Mouse (Mus musculus): ENCODE results near the gene Lgalsl.

DNA sequence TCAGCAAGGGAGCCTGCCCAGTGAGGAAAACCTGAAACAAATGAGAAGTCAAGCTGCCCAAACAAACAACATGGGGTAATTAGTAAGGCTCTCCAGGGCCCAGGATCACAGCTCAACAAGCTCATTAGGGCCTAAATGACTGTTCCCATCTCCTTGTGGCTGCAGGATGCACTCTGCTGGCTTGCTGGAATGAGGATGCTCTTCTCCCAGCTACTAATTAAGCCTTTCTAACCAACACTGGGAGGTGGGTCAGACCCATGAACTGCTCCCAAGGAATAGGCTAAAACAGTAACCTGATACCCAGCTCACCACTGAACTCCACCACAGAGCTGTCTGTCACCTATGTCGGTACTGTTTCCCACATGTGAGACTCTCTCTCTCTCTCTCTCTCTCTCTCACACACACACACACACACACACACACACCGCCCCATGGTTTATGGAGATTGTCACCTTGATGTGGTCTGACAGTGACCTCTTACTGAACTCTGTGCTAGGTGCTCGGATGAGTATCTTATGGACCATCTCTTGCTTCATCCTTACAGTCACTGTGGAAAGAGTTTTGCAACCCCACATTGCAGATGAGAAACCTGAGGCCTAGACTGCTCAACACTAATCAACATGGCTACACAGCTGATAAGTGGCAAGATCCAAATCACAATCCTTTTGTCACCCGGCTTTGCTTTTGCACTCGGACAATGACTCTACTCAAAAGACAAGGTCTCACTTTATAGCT lies 18.5 kb downstream of the Lgalsl start:
- TF ChIP-seq CHD2 (IDR thresholded peaks at IDR 0.05; ENCODE audit: low read depth, low read length): no peak
- TF ChIP-seq MAFK (IDR thresholded peaks at IDR 0.05; ENCODE audit: insufficient read depth, low read depth, low read length): no peak
- no peak for TF ChIP-seq HCFC1 (IDR thresholded peaks at IDR 0.05; ENCODE audit: borderline replicate concordance, insufficient read depth, low read length)
- TF ChIP-seq ZNF384 (IDR thresholded peaks at IDR 0.05; ENCODE audit: low read depth, low read length): no peak

Measured in ES-E14 (cell line).